Mouse (Mus musculus) limb, embryonic 14.5 days (tissue): ENCODE measurements at regions not wholly inside any gene's neighbourhood (a gene's known extent, or its start where the extent isn't known, plus 50 kb on each side); places are given as distances from the start of the nearest gene placed in this dataset.

Source experiments
- ATAC-seq: fragments of 200-750 bp; cut with Nextera tagmentation; 2 replicates; pipeline ENCODE4 v1.8.0; 2017; ENCODE audit warnings: low read depth, moderate number of reproducible peaks, moderate TSS enrichment; ENCODE audit not compliant: low FRiP score
- DNase-seq: peaks from one replicate; pipeline ENCODE4 v3.0.0-alpha.2; 2015; ENCODE audit warnings: low spot score
- H3K27ac ChIP-seq: fragments of 300-500 bp; sonication (generic); replicated peaks from 2 replicates; pipeline ENCODE4 v1.5.1; 2014; ENCODE audit warnings: low read depth, mild to moderate bottlenecking, low read length, moderate library complexity, mixed read lengths
- H3K27me3 ChIP-seq: fragments of 300-500 bp; sonication (generic); 2 replicates; pipeline ENCODE4 v1.6.1; 2014; ENCODE audit warnings: low read length, mixed read lengths; ENCODE audit not compliant: control insufficient read depth, insufficient read depth
- H3K36me3 ChIP-seq: fragments of 300-500 bp; sonication (generic); 2 replicates; pipeline ENCODE4 v1.6.1; 2014; ENCODE audit warnings: mild to moderate bottlenecking, low read length, moderate library complexity, mixed read lengths; ENCODE audit not compliant: control insufficient read depth, insufficient read depth
- H3K4me1 ChIP-seq: fragments of 300-500 bp; sonication (generic); 2 replicates; pipeline ENCODE4 v1.6.1; 2014; ENCODE audit warnings: antibody characterized with exemption, low read length, mixed read lengths; ENCODE audit not compliant: control insufficient read depth, insufficient read depth
- H3K4me2 ChIP-seq: fragments of 300-500 bp; sonication (generic); replicated peaks from 2 replicates; pipeline ENCODE4 v1.6.1; 2014; ENCODE audit warnings: low read depth, mild to moderate bottlenecking, low read length, moderate library complexity; ENCODE audit not compliant: severe bottlenecking
- H3K4me3 ChIP-seq: fragments of 300-500 bp; sonication (generic); replicated peaks from 2 replicates; pipeline ENCODE4 v1.5.1; 2014; ENCODE audit warnings: low read length
- H3K9ac ChIP-seq: fragments of 300-500 bp; sonication (generic); 2 replicates; pipeline ENCODE4 v1.6.1; 2014; ENCODE audit warnings: mild to moderate bottlenecking, low read depth, low read length, moderate library complexity; ENCODE audit not compliant: severe bottlenecking
- H3K9me3 ChIP-seq: fragments of 300-500 bp; sonication (generic); 2 replicates; pipeline ENCODE4 v1.6.1; 2016; ENCODE audit warnings: low read length; ENCODE audit not compliant: control insufficient read depth
- POLR2A ChIP-seq: fragments of 200-500 bp; IDR thresholded peaks from 2 replicates; pipeline ENCODE4 v1.8.0; 2012; ENCODE audit warnings: inconsistent platforms, mild to moderate bottlenecking, moderate library complexity, borderline replicate concordance; ENCODE audit not compliant: insufficient read depth, insufficient read length; ENCODE audit errors: extremely low read depth
- WGBS: fragments of 180-500 bp; shearing (Covaris S2); extraction: QIAGEN DNeasy Blood & Tissue Kit; methylation state at CpG from one replicate; pipeline ENCODE4 v1.1.7; 2014; 5-methylcytosine and 5-hydroxymethylcytosine counted together

DNA sequence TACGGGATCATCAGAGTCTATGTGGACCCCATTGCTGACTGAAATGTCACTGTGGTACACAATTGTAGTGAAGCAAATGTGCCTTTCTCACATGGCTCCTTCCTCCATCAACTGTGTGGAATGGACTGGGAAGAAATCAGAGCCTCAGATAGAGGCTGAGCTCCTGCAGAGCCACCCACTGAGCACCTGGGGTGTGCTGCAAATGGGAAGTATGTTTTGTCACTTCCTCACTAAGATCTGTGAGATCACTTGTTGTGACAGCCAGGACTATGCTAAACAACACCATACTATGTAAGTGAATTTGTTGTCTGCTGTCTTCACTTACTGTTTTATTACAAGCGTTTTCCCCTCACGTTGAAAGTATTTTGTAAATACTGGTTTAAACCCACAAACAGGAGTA is 63.0 kb upstream of the Ndufb6 start:
- Histone ChIP-seq H3K4me1 (no peaks in the 10 kb centered on the region), H3K27me3 (no peaks in the 10 kb centered on the region), H3K36me3 (no peaks in the 10 kb centered on the region), H3K27ac (no peak overlapping the region), H3K4me2 (no peak overlapping the region), H3K4me3 (no peak overlapping the region), H3K9ac (no peak overlapping the region), H3K9me3 (no peaks in the 10 kb centered on the region)
- 87% methylated on average over 3 of the region's 3 CpGs for WGBS
- TF ChIP-seq POLR2A = no peak
- DNase-seq (no peak), ATAC-seq (no peak)

DNA sequence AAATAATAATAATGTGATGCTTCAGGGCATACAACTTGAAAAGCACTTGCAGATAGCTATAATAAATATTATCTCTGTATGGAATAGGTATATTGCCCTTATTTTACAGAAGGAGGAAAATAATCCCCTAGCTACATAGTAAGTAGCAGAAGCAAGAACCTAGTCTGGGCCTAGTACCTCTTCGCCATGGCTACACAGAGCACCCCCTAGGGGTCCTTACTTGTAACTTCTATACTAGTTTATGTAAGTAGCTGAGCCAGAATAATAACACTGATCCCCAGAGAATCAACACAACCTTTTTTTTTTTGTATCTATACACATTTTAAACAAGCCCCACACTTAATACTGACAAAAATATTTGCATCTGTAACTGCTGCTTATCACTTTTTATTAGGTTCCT is 55.6 kb upstream of the Ndufb6 start:
- H3K27me3 ChIP-seq = no peaks in the 10 kb centered on the region
- no peaks in the 10 kb centered on the region for H3K9me3 ChIP-seq
- DNase-seq (no peak), ATAC-seq (no peak)
- no peak overlapping the region for H3K9ac ChIP-seq
- H3K4me1 ChIP-seq = no peaks in the 10 kb centered on the region
- H3K4me3 ChIP-seq = no peak overlapping the region
- no peaks in the 10 kb centered on the region for H3K36me3 ChIP-seq
- no peak overlapping the region for H3K27ac ChIP-seq
- H3K4me2 ChIP-seq = no peak overlapping the region
- 44% methylated on average over 1 of the region's 1 CpGs for WGBS
- TF ChIP-seq POLR2A = no peak

DNA sequence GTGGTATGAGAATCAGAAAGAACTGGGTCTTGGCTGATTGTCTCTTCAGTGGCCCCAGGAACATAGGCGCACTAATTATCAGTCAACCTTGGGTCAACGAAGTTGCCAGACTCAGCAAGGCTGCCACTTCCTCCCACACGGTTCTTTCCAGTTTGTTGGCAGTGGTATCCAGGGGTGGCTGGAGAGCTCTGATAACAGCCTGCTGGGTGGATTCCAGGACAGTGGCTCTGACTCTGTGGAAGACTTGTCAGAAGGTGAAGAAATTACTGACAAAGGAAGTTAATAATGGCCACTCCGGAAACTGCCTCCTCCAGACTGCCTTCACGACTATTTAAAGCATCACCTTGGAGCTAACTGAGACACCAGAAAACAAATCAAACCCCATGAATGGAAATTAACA is 50.5 kb upstream of the Ndufb6 start:
- no peaks in the 10 kb centered on the region for H3K9me3 ChIP-seq
- no peak overlapping the region for H3K27ac ChIP-seq
- no peak overlapping the region for H3K4me3 ChIP-seq
- DNase-seq (no peak), ATAC-seq (no peak)
- no peaks in the 10 kb centered on the region for H3K27me3 ChIP-seq
- WGBS = 65% methylated on average over 5 of the region's 5 CpGs
- H3K4me2 ChIP-seq = no peak overlapping the region
- no peak overlapping the region for H3K9ac ChIP-seq
- H3K4me1 ChIP-seq = no peaks in the 10 kb centered on the region
- no peak for TF ChIP-seq POLR2A
- H3K36me3 ChIP-seq = no peaks in the 10 kb centered on the region
